Mouse (Mus musculus) kidney, postnatal 0 days (tissue): ENCODE measurements around the gene Spata45. TPM values are rescaled to one million over a fixed set of nuclear protein-coding genes. Genes with fewer than 3 reads are reported as not detected.
"Not testable (repeated sequence)": the region's sequence is repeated elsewhere in the genome, so short reads cannot be mapped to it uniquely, and the experiment has no call there.

Experiments used
- ATAC-seq: fragments of 200-750 bp; cut with Nextera tagmentation; replicated peaks from 2 replicates; pipeline ENCODE4 v1.8.0; 2017; ENCODE audit warnings: low read depth, moderate number of reproducible peaks, moderate TSS enrichment, moderate library complexity; ENCODE audit not compliant: low FRiP score
- DNase-seq: peaks from one replicate; pipeline ENCODE4 v3.0.0-alpha.2; 2016; ENCODE audit warnings: low spot score
- H3K27ac ChIP-seq: fragments of 300-500 bp; sonication (generic); 2 replicates; pipeline ENCODE4 v1.5.1; 2014; ENCODE audit warnings: mild to moderate bottlenecking
- H3K27me3 ChIP-seq: fragments of 300-500 bp; sonication (generic); 2 replicates; pipeline ENCODE4 v1.6.1; 2014; ENCODE audit warnings: low read length, mixed read lengths; ENCODE audit not compliant: insufficient read depth
- H3K36me3 ChIP-seq: fragments of 300-500 bp; sonication (generic); 2 replicates; pipeline ENCODE4 v1.6.1; 2014; ENCODE audit warnings: low read length, mixed read lengths; ENCODE audit not compliant: insufficient read depth
- H3K4me1 ChIP-seq: fragments of 300-500 bp; sonication (generic); replicated peaks from 2 replicates; pipeline ENCODE4 v1.6.1; 2014; ENCODE audit warnings: antibody characterized with exemption, low read length, mixed read lengths; ENCODE audit not compliant: insufficient read depth
- H3K4me2 ChIP-seq: fragments of 300-500 bp; sonication (generic); 2 replicates; pipeline ENCODE4 v1.6.1; 2014; ENCODE audit warnings: mild to moderate bottlenecking, low read length, moderate library complexity, mixed read lengths
- H3K4me3 ChIP-seq: fragments of 300-500 bp; sonication (generic); replicated peaks from 2 replicates; pipeline ENCODE4 v1.5.1; 2014; ENCODE audit warnings: low read depth, low read length
- H3K9ac ChIP-seq: fragments of 300-500 bp; sonication (generic); 2 replicates; pipeline ENCODE4 v1.6.1; 2014; ENCODE audit warnings: low read depth, low read length
- H3K9me3 ChIP-seq: fragments of 300-500 bp; sonication (generic); replicated peaks from 2 replicates; pipeline ENCODE4 v1.6.1; 2016; ENCODE audit warnings: low read length, inconsistent platforms, mixed read lengths
- CTCF ChIP-seq: IDR thresholded peaks from 2 replicates; pipeline ENCODE4 v1.5.1; 2016; ENCODE audit warnings: antibody characterized with exemption, low read depth, mild to moderate bottlenecking, moderate library complexity
- WGBS: fragments of 180-500 bp; shearing (Covaris S2); extraction: QIAGEN DNeasy Blood & Tissue Kit; methylation state at CpG from one replicate; pipeline ENCODE4 v1.1.7; 2014; 5-methylcytosine and 5-hydroxymethylcytosine counted together
- polyA plus RNA-seq: library from polyadenylated mRNA; unstranded; fragments of >200 nt; fragmentation: Nextera tagmentation; extraction: Ambion mirVana; gene quantifications from 2 replicates; pipeline ENCODE4 v1.2.1, GENCODE M21; 2015

The Spata45 gene
- polyA plus RNA-seq, 1 experiment from 2014 or later: not detected

- ATAC-seq (no peak), DNase-seq (peak; percentile 65)
- no peak overlapping the region for H3K27ac ChIP-seq
- WGBS: 66% methylated on average over 6 of the region's 6 CpGs
- no peaks in the 10 kb centered on the region for H3K9me3 ChIP-seq
- no peaks in the 10 kb centered on the region for H3K4me1 ChIP-seq
- H3K9ac ChIP-seq: no peak overlapping the region
- no peak overlapping the region for H3K4me3 ChIP-seq
- TF ChIP-seq CTCF: peak; percentile 75
- H3K27me3 ChIP-seq: no peaks in the 10 kb centered on the region
- H3K36me3 ChIP-seq: 0 out of 2 replicates have a peak, but pooled peaks cover 3% of the 10 kb centered on the region
- H3K4me2 ChIP-seq: no peak overlapping the region
Measured at GRCm38 (mm10) chr1:191002201-191002600, 34.2 kb upstream of the Spata45 start.

- no peaks in the 10 kb centered on the region for H3K9me3 ChIP-seq
- peaks cover 23% of the 10 kb centered on the region; the same call in 1 of the 2 replicates for H3K36me3 ChIP-seq
- no peak overlapping the region for H3K27ac ChIP-seq
- no peak overlapping the region for H3K4me3 ChIP-seq
- H3K27me3 ChIP-seq: no peaks in the 10 kb centered on the region
- peak; percentile 36 for TF ChIP-seq CTCF
- H3K9ac ChIP-seq: no peak overlapping the region
- H3K4me2 ChIP-seq: no peak overlapping the region
- no peaks in the 10 kb centered on the region for H3K4me1 ChIP-seq
- ATAC-seq (no peak), DNase-seq (no peak)
- WGBS: 97% methylated on average over 5 of the region's 5 CpGs
Measured at GRCm38 (mm10) chr1:191008707-191009106, 27.7 kb upstream of the Spata45 start.

GRCm38 (mm10) chr1:191014271-191014670, 22.2 kb upstream of the Spata45 start:
- H3K4me1 ChIP-seq: no peaks in the 10 kb centered on the region
- 89% methylated on average over 3 of the region's 3 CpGs for WGBS
- no peak overlapping the region for H3K4me2 ChIP-seq
- H3K36me3 ChIP-seq: peaks cover 5% of the 10 kb centered on the region; the same call in 1 of the 2 replicates
- no peaks in the 10 kb centered on the region for H3K9me3 ChIP-seq
- no peak for TF ChIP-seq CTCF
- H3K27me3 ChIP-seq: no peaks in the 10 kb centered on the region
- DNase-seq (no peak), ATAC-seq (no peak)
- H3K27ac ChIP-seq: no peak overlapping the region
- no peak overlapping the region for H3K4me3 ChIP-seq
- H3K9ac ChIP-seq: no peak overlapping the region

GRCm38 (mm10) chr1:191019803-191020202, 16.6 kb upstream of the Spata45 start:
- H3K4me1 ChIP-seq: no peaks in the 10 kb centered on the region
- no peak overlapping the region for H3K4me2 ChIP-seq
- no peak overlapping the region for H3K4me3 ChIP-seq
- DNase-seq (no peak), ATAC-seq (no peak)
- no peaks in the 10 kb centered on the region for H3K36me3 ChIP-seq
- no peaks in the 10 kb centered on the region for H3K9me3 ChIP-seq
- 95% methylated on average over 5 of the region's 5 CpGs for WGBS
- H3K27ac ChIP-seq: no peak overlapping the region
- no peaks in the 10 kb centered on the region for H3K27me3 ChIP-seq
- no peak for TF ChIP-seq CTCF
- H3K9ac ChIP-seq: no peak overlapping the region

GRCm38 (mm10) chr1:191020217-191020924, 16.1 kb upstream of the Spata45 start:
- DNase-seq (no peak), ATAC-seq (no peak)
- H3K9me3 ChIP-seq: no peaks in the 10 kb centered on the region
- H3K27me3 ChIP-seq: no peaks in the 10 kb centered on the region
- H3K9ac ChIP-seq: no peak overlapping the region
- 82% methylated on average over 3 of the region's 3 CpGs for WGBS
- no peak overlapping the region for H3K4me2 ChIP-seq
- no peak overlapping the region for H3K27ac ChIP-seq
- no peak for TF ChIP-seq CTCF
- H3K4me3 ChIP-seq: no peak overlapping the region
- H3K36me3 ChIP-seq: no peaks in the 10 kb centered on the region
- H3K4me1 ChIP-seq: peaks cover 5% of the 10 kb centered on the region; the same call in 1 of the 2 replicates

- ATAC-seq: no peak
- WGBS: 81% methylated on average over 7 of the region's 7 CpGs
Measured at GRCm38 (mm10) chr1:191021016-191021415, 15.4 kb upstream of the Spata45 start.

GRCm38 (mm10) chr1:191023140-191023539, 13.3 kb upstream of the Spata45 start:
- peaks cover 14% of the 10 kb centered on the region for H3K4me1 ChIP-seq
- no peaks in the 10 kb centered on the region for H3K36me3 ChIP-seq
- DNase-seq (no peak), ATAC-seq (no peak)
- no peak overlapping the region for H3K4me3 ChIP-seq
- TF ChIP-seq CTCF: no peak
- no peak overlapping the region for H3K9ac ChIP-seq
- H3K27me3 ChIP-seq: no peaks in the 10 kb centered on the region
- WGBS: 78% methylated on average over 2 of the region's 2 CpGs
- H3K9me3 ChIP-seq: no peaks in the 10 kb centered on the region
- no peak overlapping the region for H3K4me2 ChIP-seq
- no peak overlapping the region for H3K27ac ChIP-seq

More at GRCm38 (mm10) chr1:191021016-191021415, 15.4 kb upstream of the Spata45 start:
- Histone ChIP-seq H3K36me3 (no peaks in the 10 kb centered on the region), H3K27me3 (no peaks in the 10 kb centered on the region), H3K27ac (no peak overlapping the region), H3K9me3 (no peaks in the 10 kb centered on the region), H3K4me3 (no peak overlapping the region), H3K9ac (no peak overlapping the region), H3K4me1 (peaks cover 7% of the 10 kb centered on the region; the same call in 1 of the 2 replicates), H3K4me2 (no peak overlapping the region)
- TF ChIP-seq CTCF: no peak
- no peak for DNase-seq

GRCm38 (mm10) chr1:191023806-191024205, 12.6 kb upstream of the Spata45 start:
- DNase-seq, H3K4me2 ChIP-seq, H3K27me3 ChIP-seq, H3K27ac ChIP-seq, ATAC-seq, H3K9ac ChIP-seq, H3K36me3 ChIP-seq, H3K4me3 ChIP-seq, H3K9me3 ChIP-seq: not testable (repeated sequence)
- 89% methylated on average over 5 of the region's 6 CpGs for WGBS
- H3K4me1 ChIP-seq: peaks cover 14% of the 10 kb centered on the region
